Mouse (Mus musculus) CH12.LX (cell line): Measurements from ENCODE around the gene Tbc1d16.

Experiments
- CTCF ChIP-seq, 2 experiments: IDR thresholded peaks in 1 of 2; conservative IDR thresholded peaks in 1 of 2; 2 replicates each; pipeline ENCODE4 v1.5.1; 2011 to 2012; ENCODE audit warnings: low read depth in 2 of 2, low read length in 2 of 2, improper control_type of control experiment in 1 of 2, inconsistent platforms in 1 of 2, mild to moderate bottlenecking in 1 of 2, moderate library complexity in 1 of 2
- ETS1 ChIP-seq: conservative IDR thresholded peaks from 2 replicates; pipeline ENCODE4 v1.6.1; 2012; ENCODE audit warnings: low read depth, mild to moderate bottlenecking, inconsistent platforms, low read length, improper control_type of control experiment, moderate library complexity
- MXI1 ChIP-seq: IDR thresholded peaks from 2 replicates; pipeline ENCODE4 v1.6.1; 2011; ENCODE audit warnings: mild to moderate bottlenecking, low read depth, low read length, improper control_type of control experiment
- RAD21 ChIP-seq: IDR thresholded peaks from 2 replicates; pipeline ENCODE4 v1.6.1; 2011; ENCODE audit warnings: low read depth, mild to moderate bottlenecking, low read length, improper control_type of control experiment, moderate library complexity
- RCOR1 ChIP-seq: conservative IDR thresholded peaks from 2 replicates; pipeline ENCODE4 v1.6.1; 2012; ENCODE audit warnings: low read depth, mild to moderate bottlenecking, inconsistent platforms, low read length, improper control_type of control experiment
- USF2 ChIP-seq: conservative IDR thresholded peaks from 2 replicates; pipeline ENCODE4 v1.6.1; 2011; ENCODE audit warnings: low read depth, low read length, improper control_type of control experiment

- TF ChIP-seq USF2 (no peak), RAD21 (no peak), ETS1 (no peak), CTCF (conservative IDR thresholded peaks at IDR 0.05 in 1 of 2, IDR thresholded peaks at IDR 0.05 in 1 of 2; ENCODE audit: low read depth in 2 of 2, low read length in 2 of 2) (no peak), MXI1 (no peak), RCOR1 (no peak)
Measured at GRCm38 (mm10) chr11:119105748-119106147, 122.6 kb downstream of the Tbc1d16 start.
